Mouse (Mus musculus) embryonic fibroblast, embryonic 13.5 days (primary cell): ENCODE results near the gene Cct6b.

ENCODE experiments used
- CTCF ChIP-seq: IDR thresholded peaks from 2 replicates; pipeline ENCODE4 v1.5.1; 2011; ENCODE audit warnings: mild to moderate bottlenecking, control low read depth, low read length, moderate library complexity, borderline replicate concordance; ENCODE audit not compliant: insufficient read depth
- POLR2A ChIP-seq: IDR thresholded peaks from 2 replicates; pipeline ENCODE4 v1.6.1; 2011; ENCODE audit warnings: low read depth, mild to moderate bottlenecking, control low read depth, low read length, moderate library complexity

- TF ChIP-seq POLR2A (no peak), CTCF (no peak)
Observed at GRCm38 (mm10) chr11:82755919-82756318, 8.2 kb downstream of the Cct6b start.
